Mouse (Mus musculus): ENCODE results near the gene Mgat4a. TPM values are rescaled to one million over a fixed set of nuclear protein-coding genes. Genes with fewer than 3 reads are reported as not detected.

Mgat4a gene
- polyA plus RNA-seq, 2 experiments: 6.8 to 9.0 TPM

DNA sequence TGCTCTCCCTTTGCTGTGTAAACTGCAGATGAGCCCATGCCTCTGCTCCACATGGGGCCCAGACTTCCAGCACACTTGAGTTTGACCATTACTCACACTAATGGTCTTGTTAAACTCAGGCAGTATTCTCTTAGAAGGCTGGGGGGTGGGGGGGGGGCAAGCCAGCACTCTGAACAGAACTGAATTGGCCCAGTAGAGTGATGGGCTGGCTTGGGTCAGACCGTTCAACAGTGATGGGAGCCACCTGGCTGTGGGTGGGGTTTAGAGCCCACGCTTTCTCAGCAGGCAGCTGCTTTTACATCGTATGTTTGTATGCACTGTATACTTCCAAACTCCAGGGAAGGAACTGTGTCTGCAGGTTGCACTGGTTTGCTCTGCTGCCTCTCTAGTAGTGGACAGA, 141.9 kb downstream of the Mgat4a start:
- Histone ChIP-seq H3K4me3 (replicated peaks; ENCODE audit: low read length) (no peak overlapping the region), H3K36me3 (ENCODE audit: control insufficient read depth, insufficient read depth, low read length) (peaks cover 31% of the 10 kb centered on the region), H3K4me2 (replicated peaks; ENCODE audit: low read depth, low read length, severe bottlenecking) (no peak overlapping the region), H3K27me3 (ENCODE audit: control insufficient read depth, insufficient read depth, low read length) (no peaks in the 10 kb centered on the region), H3K4me1 (ENCODE audit: control insufficient read depth, insufficient read depth, low read length) (no peaks in the 10 kb centered on the region), H3K9ac (ENCODE audit: low read depth, low read length, severe bottlenecking) (no peak overlapping the region), H3K9me3 (ENCODE audit: control insufficient read depth, low read length) (no peaks in the 10 kb centered on the region), H3K27ac (replicated peaks; ENCODE audit: low read depth, low read length) (no peak overlapping the region)
- ATAC-seq (ENCODE audit: low FRiP score, low read depth) (no peak), DNase-seq (ENCODE audit: low spot score) (no peak)
- TF ChIP-seq POLR2A (IDR thresholded peaks at IDR 0.05; ENCODE audit: borderline replicate concordance, extremely low read depth, insufficient read depth, insufficient read length): no peak
- 27% methylated on average over 3 of the region's 3 CpGs for WGBS

DNA sequence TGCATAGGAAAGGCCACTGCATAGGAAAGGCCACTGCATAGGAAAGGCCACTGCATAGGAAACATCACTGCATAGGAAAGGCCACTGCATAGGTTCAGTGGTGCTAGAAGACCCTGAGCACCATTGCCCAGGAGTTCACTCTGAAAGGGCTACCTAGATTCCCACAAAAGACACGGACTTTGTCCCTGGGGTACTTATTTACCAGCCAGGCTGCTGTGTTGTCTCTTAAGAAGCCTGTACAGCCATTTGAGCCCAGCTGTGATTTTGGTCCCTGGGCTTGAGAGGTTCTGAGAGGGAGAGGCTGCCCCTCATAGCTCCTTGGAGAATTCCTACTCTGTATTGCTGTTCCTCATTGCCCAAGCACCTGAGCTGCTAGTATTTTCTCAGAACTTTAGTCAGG, 144.3 kb downstream of the Mgat4a start:
- Histone ChIP-seq H3K4me2 (replicated peaks; ENCODE audit: low read depth, low read length, severe bottlenecking) (no peak overlapping the region), H3K36me3 (ENCODE audit: control insufficient read depth, insufficient read depth, low read length) (peaks cover 33% of the 10 kb centered on the region), H3K27me3 (ENCODE audit: control insufficient read depth, insufficient read depth, low read length) (no peaks in the 10 kb centered on the region), H3K4me3 (replicated peaks; ENCODE audit: low read length) (no peak overlapping the region), H3K4me1 (ENCODE audit: control insufficient read depth, insufficient read depth, low read length) (no peaks in the 10 kb centered on the region), H3K9me3 (ENCODE audit: control insufficient read depth, low read length) (no peaks in the 10 kb centered on the region), H3K27ac (replicated peaks; ENCODE audit: low read depth, low read length) (no peak overlapping the region), H3K9ac (ENCODE audit: low read depth, low read length, severe bottlenecking) (no peak overlapping the region)
- WGBS: 47% methylated on average over 1 of the region's 1 CpGs
- TF ChIP-seq POLR2A (IDR thresholded peaks at IDR 0.05; ENCODE audit: borderline replicate concordance, extremely low read depth, insufficient read depth, insufficient read length): no peak
- no peak for DNase-seq (ENCODE audit: low spot score)
- ATAC-seq (ENCODE audit: low FRiP score, low read depth): no peak

DNA sequence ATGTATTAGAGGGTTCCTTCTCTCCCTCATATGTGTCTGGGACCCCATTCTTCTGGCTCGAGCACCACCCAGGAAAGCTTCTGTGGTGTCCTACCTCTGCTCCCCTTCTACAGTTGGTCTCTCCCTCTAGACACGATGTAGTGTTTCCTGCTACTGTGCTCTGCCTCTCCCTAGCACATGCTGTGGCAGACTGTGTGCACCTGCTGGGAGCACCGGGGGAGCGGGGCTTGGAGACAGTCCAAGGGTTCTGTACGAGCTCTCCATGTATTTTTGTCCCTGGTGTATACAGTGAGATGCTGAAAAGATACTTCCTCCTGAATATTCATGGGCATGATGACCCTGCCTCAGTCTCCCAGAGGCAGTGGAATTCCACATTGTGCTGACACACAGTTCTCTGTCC, 147.6 kb downstream of the Mgat4a start:
- Histone ChIP-seq H3K4me2 (replicated peaks; ENCODE audit: low read depth, low read length, severe bottlenecking) (no peak overlapping the region), H3K36me3 (ENCODE audit: control insufficient read depth, insufficient read depth, low read length) (peaks cover 42% of the 10 kb centered on the region), H3K4me3 (replicated peaks; ENCODE audit: low read length) (no peak overlapping the region), H3K9ac (ENCODE audit: low read depth, low read length, severe bottlenecking) (no peak overlapping the region), H3K9me3 (ENCODE audit: control insufficient read depth, low read length) (no peaks in the 10 kb centered on the region), H3K27me3 (ENCODE audit: control insufficient read depth, insufficient read depth, low read length) (no peaks in the 10 kb centered on the region), H3K4me1 (ENCODE audit: control insufficient read depth, insufficient read depth, low read length) (no peaks in the 10 kb centered on the region), H3K27ac (replicated peaks; ENCODE audit: low read depth, low read length) (no peak overlapping the region)
- no peak for DNase-seq (ENCODE audit: low spot score)
- no peak for ATAC-seq (ENCODE audit: low FRiP score, low read depth)
- no peak for TF ChIP-seq POLR2A (IDR thresholded peaks at IDR 0.05; ENCODE audit: borderline replicate concordance, extremely low read depth, insufficient read depth, insufficient read length)
- 81% methylated on average over 5 of the region's 5 CpGs for WGBS

Other genes with a start within 250 kb of the Mgat4a start
- 13.6 and 15.6 TPM in 2 replicates for gene Inpp4a, start 241.2 kb downstream of the Mgat4a start, polyA plus RNA-seq (2012; rRNA removed)
- 16.6 and 18.5 TPM in 2 replicates for gene Inpp4a, start 241.2 kb downstream of the Mgat4a start, polyA plus RNA-seq (2014; fragmentation: Nextera tagmentation; extraction: Ambion mirVana)
- gene Coa5, start 110.9 kb downstream of the Mgat4a start, polyA plus RNA-seq (2012; rRNA removed): 42.9 and 52.2 TPM in 2 replicates
- 50.9 and 52.3 TPM in 2 replicates for gene Coa5, start 110.9 kb downstream of the Mgat4a start, polyA plus RNA-seq (2014; fragmentation: Nextera tagmentation; extraction: Ambion mirVana)
- 117 and 119 TPM in 2 replicates for gene Unc50, start 110.9 kb downstream of the Mgat4a start, polyA plus RNA-seq (2012; rRNA removed)
- gene Unc50, start 110.9 kb downstream of the Mgat4a start, polyA plus RNA-seq (2014; fragmentation: Nextera tagmentation; extraction: Ambion mirVana): 145 and 151 TPM in 2 replicates
- 3.1 and 3.7 TPM in 2 replicates for gene 2010300C02Rik, start 179.1 kb upstream of the Mgat4a start, polyA plus RNA-seq (2012; rRNA removed)
- 4.1 and 4.5 TPM in 2 replicates for gene 2010300C02Rik, start 179.1 kb upstream of the Mgat4a start, polyA plus RNA-seq (2014; fragmentation: Nextera tagmentation; extraction: Ambion mirVana)

Measured in limb, embryonic 14.5 days (tissue).